Mouse (Mus musculus) liver, postnatal 0 days (tissue): ENCODE results near the gene Chpf. TPM values are rescaled to one million over a fixed set of nuclear protein-coding genes. Genes with fewer than 3 reads are reported as not detected.
A peak's percentile ranks its signal among the peaks of the same experiment; 100 is the strongest.

Experiments used
- ATAC-seq: fragments of 200-750 bp; cut with Nextera tagmentation; 2 replicates; pipeline ENCODE4 v1.8.0; 2017; ENCODE audit warnings: mild to moderate bottlenecking, moderate library complexity
- DNase-seq: peaks from one replicate; pipeline ENCODE4 v3.0.0-alpha.2; 2016
- H3K27ac ChIP-seq: fragments of 300-500 bp; sonication (generic); 2 replicates; pipeline ENCODE4 v1.5.1; 2014; ENCODE audit warnings: antibody characterized with exemption, moderate library complexity, mild to moderate bottlenecking, low read depth
- H3K27me3 ChIP-seq: fragments of 300-500 bp; sonication (generic); 2 replicates; pipeline ENCODE4 v1.6.1; 2014; ENCODE audit warnings: low read length, control low read depth, mixed read lengths; ENCODE audit not compliant: insufficient read depth
- H3K36me3 ChIP-seq: fragments of 300-500 bp; sonication (generic); replicated peaks from 2 replicates; pipeline ENCODE4 v1.6.1; 2014; ENCODE audit warnings: mild to moderate bottlenecking, control low read depth, low read length, moderate library complexity, mixed read lengths; ENCODE audit not compliant: insufficient read depth
- H3K4me1 ChIP-seq: fragments of 300-500 bp; sonication (generic); 2 replicates; pipeline ENCODE4 v1.6.1; 2014; ENCODE audit warnings: antibody characterized with exemption, mild to moderate bottlenecking, control low read depth; ENCODE audit not compliant: insufficient read depth
- H3K4me2 ChIP-seq: fragments of 300-500 bp; sonication (generic); 2 replicates; pipeline ENCODE4 v1.6.1; 2014; ENCODE audit warnings: low read depth, mild to moderate bottlenecking, low read length, moderate library complexity, mixed read lengths
- H3K4me3 ChIP-seq: fragments of 300-500 bp; sonication (generic); 2 replicates; pipeline ENCODE4 v1.5.1; 2014; ENCODE audit warnings: low read depth, low read length
- H3K9ac ChIP-seq: fragments of 300-500 bp; sonication (generic); replicated peaks from 2 replicates; pipeline ENCODE4 v1.6.1; 2014; ENCODE audit warnings: mild to moderate bottlenecking, moderate library complexity
- H3K9me3 ChIP-seq: fragments of 300-500 bp; sonication (generic); 2 replicates; pipeline ENCODE4 v1.6.1; 2016; ENCODE audit warnings: mild to moderate bottlenecking, control low read depth, low read length, mixed read lengths
- CTCF ChIP-seq: sonication (generic); IDR thresholded peaks from 2 replicates; pipeline ENCODE4 v1.5.1; 2016; ENCODE audit warnings: antibody characterized with exemption, low read depth
- EP300 ChIP-seq: IDR thresholded peaks from 2 replicates; pipeline ENCODE4 v1.6.1; 2016; ENCODE audit warnings: antibody characterized with exemption, low read depth, mild to moderate bottlenecking
- WGBS: fragments of 180-500 bp; shearing (Covaris S2); extraction: QIAGEN DNeasy Blood & Tissue Kit; methylation state at CpG from one replicate; pipeline ENCODE4 v1.1.7; 2014; ENCODE audit not compliant: insufficient replicate concordance; 5-methylcytosine and 5-hydroxymethylcytosine counted together
- polyA plus RNA-seq: library from polyadenylated mRNA; unstranded; fragments of >200 nt; fragmentation: Nextera tagmentation; extraction: Ambion mirVana; gene quantifications from 2 replicates; pipeline ENCODE4 v1.2.1, GENCODE M21; 2015

Chpf gene
- polyA plus RNA-seq, 1 experiment from 2014 or later: 3.3 TPM

GRCm38 (mm10) chr1:75487405-75488161 lies 8.5 kb upstream of the Chpf start:
- Histone ChIP-seq H3K36me3 (no peaks in the 10 kb centered on the region), H3K27ac (no peak overlapping the region), H3K27me3 (peaks cover 63% of the 10 kb centered on the region), H3K9ac (no peak overlapping the region), H3K4me2 (peak overlapping the region; percentile 70), H3K9me3 (no peaks in the 10 kb centered on the region), H3K4me3 (peak overlapping the region; percentile 41), H3K4me1 (no peaks in the 10 kb centered on the region)
- DNase-seq (peak; percentile 66), ATAC-seq (peak; percentile 77)
- TF ChIP-seq EP300: no peak
- TF ChIP-seq CTCF: no peak
- 8% methylated on average over 62 of the region's 62 CpGs for WGBS

GRCm38 (mm10) chr1:75487040-75487404 lies 7.9 kb upstream of the Chpf start:
- H3K9ac ChIP-seq: no peak overlapping the region
- H3K9me3 ChIP-seq: no peaks in the 10 kb centered on the region
- TF ChIP-seq CTCF (no peak), EP300 (no peak)
- H3K36me3 ChIP-seq: no peaks in the 10 kb centered on the region
- peak overlapping the region; percentile 41 for H3K4me3 ChIP-seq
- DNase-seq (no peak), ATAC-seq (no peak)
- no peaks in the 10 kb centered on the region for H3K4me1 ChIP-seq
- no peak overlapping the region for H3K27ac ChIP-seq
- 10% methylated on average over 13 of the region's 13 CpGs for WGBS
- peaks cover 69% of the 10 kb centered on the region for H3K27me3 ChIP-seq
- H3K4me2 ChIP-seq: peak overlapping the region; percentile 70

GRCm38 (mm10) chr1:75486561-75486960 lies 7.5 kb upstream of the Chpf start:
- Histone ChIP-seq H3K27ac (no peak overlapping the region), H3K9me3 (no peaks in the 10 kb centered on the region), H3K27me3 (peaks cover 73% of the 10 kb centered on the region), H3K36me3 (no peaks in the 10 kb centered on the region), H3K4me1 (no peaks in the 10 kb centered on the region), H3K9ac (no peak overlapping the region), H3K4me2 (no peak overlapping the region), H3K4me3 (no peak overlapping the region)
- no peak for TF ChIP-seq EP300
- DNase-seq: no peak
- WGBS: 8% methylated on average over 24 of the region's 24 CpGs
- ATAC-seq: no peak

GRCm38 (mm10) chr1:75480735-75481134 lies 1.6 kb upstream of the Chpf start:
- Histone ChIP-seq H3K4me3 (no peak overlapping the region), H3K4me2 (no peak overlapping the region), H3K9me3 (no peaks in the 10 kb centered on the region), H3K9ac (no peak overlapping the region), H3K27ac (no peak overlapping the region), H3K27me3 (peaks cover 74% of the 10 kb centered on the region), H3K36me3 (no peaks in the 10 kb centered on the region), H3K4me1 (peaks cover 22% of the 10 kb centered on the region)
- TF ChIP-seq CTCF (no peak), EP300 (no peak)
- ATAC-seq (no peak), DNase-seq (no peak)
- WGBS: 73% methylated on average over 7 of the region's 7 CpGs

- TF ChIP-seq EP300 (no peak), CTCF (no peak)
- peaks cover 22% of the 10 kb centered on the region for H3K4me1 ChIP-seq
- no peaks in the 10 kb centered on the region for H3K9me3 ChIP-seq
- H3K36me3 ChIP-seq: 0 out of 2 replicates have a peak, but pooled peaks cover 3% of the 10 kb centered on the region
- no peak overlapping the region; the same call in 1 of the 2 replicates for H3K4me3 ChIP-seq
- H3K9ac ChIP-seq: no peak overlapping the region
- H3K27ac ChIP-seq: no peak overlapping the region
- WGBS: 22% methylated on average over 13 of the region's 13 CpGs
- peak overlapping the region; percentile 96 for H3K4me2 ChIP-seq
- peaks cover 67% of the 10 kb centered on the region for H3K27me3 ChIP-seq
- ATAC-seq (no peak), DNase-seq (peak; percentile 13)
Measured at GRCm38 (mm10) chr1:75480036-75480435, 929 bp upstream of the Chpf start.

GRCm38 (mm10) chr1:75479635-75479989 lies 505 bp upstream of the Chpf start:
- Histone ChIP-seq H3K4me2 (peak overlapping the region; percentile 96), H3K36me3 (0 out of 2 replicates have a peak, but pooled peaks cover 4% of the 10 kb centered on the region), H3K9ac (no peak overlapping the region), H3K27me3 (peaks cover 65% of the 10 kb centered on the region), H3K4me3 (peak overlapping the region; percentile 66), H3K27ac (no peak overlapping the region), H3K9me3 (no peaks in the 10 kb centered on the region), H3K4me1 (peaks cover 22% of the 10 kb centered on the region)
- 2% methylated on average over 21 of the region's 24 CpGs for WGBS
- DNase-seq (no peak), ATAC-seq (peak; percentile 7)
- TF ChIP-seq EP300 (no peak), CTCF (0 out of 2 replicates have a peak, but pooled peaks have one; percentile 3)
